17 mouse cellular contexts compared by ENCODE assay signal in genomic region chr9:3350056-3350455, GRCm38 (mm10). TPM values are rescaled to one million over a fixed set of nuclear protein-coding genes. Genes with fewer than 3 reads are reported as not detected.
DNase-seq lines count a peak whose midpoint lies in the region; ATAC-seq and TF ChIP-seq lines count a peak whose summit lies in the region.
"Had no signal": no experiment of that assay in that cellular context is flagged by ENCODE, and none has a peak within 500 bp of the region (broad histone marks: within the 10 kb centered on the region; RNA-seq: fewer than 3 reads in every experiment).

No protein-coding gene starts in this region.

- no peak overlapping the region for H3K4me2 ChIP-seq in liver, embryonic 14.5 days (ENCODE audit: low read depth)
- no peak overlapping the region for H3K4me2 ChIP-seq in liver, embryonic 11.5 days
- H3K4me2 ChIP-seq in CH12.LX (ENCODE audit: insufficient read depth, low read depth, poor library complexity, severe bottlenecking): no peak overlapping the region
- H3K4me2 ChIP-seq: heart, embryonic 12.5 days; neural tube, embryonic 13.5 days had no signal

- no peak overlapping the region for H3K4me3 ChIP-seq in liver, embryonic 14.5 days (ENCODE audit: insufficient read depth in 1 of 2, low read depth in 2 of 2, low read length in 2 of 2)
- H3K4me3 ChIP-seq in liver, embryonic 11.5 days (ENCODE audit: low read depth, low read length): no peak overlapping the region
- no peak overlapping the region for H3K4me3 ChIP-seq in CH12.LX (replicated peaks in 1 of 3; ENCODE audit: low read depth in 2 of 3, low read length in 2 of 3, poor library complexity in 1 of 3)
- H3K4me3 ChIP-seq: heart, embryonic 12.5 days; neural tube, embryonic 13.5 days had no signal

- peaks cover 44% of the 10 kb centered on the region for H3K36me3 ChIP-seq in liver, embryonic 14.5 days (replicated peaks; ENCODE audit: control insufficient read depth, insufficient read depth, low read depth)
- peaks cover 24% of the 10 kb centered on the region for H3K36me3 ChIP-seq in liver, embryonic 11.5 days (ENCODE audit: control insufficient read depth, insufficient read depth, low read length)
- H3K36me3 ChIP-seq in CH12.LX (replicated peaks in 1 of 2; ENCODE audit: control insufficient read depth in 1 of 2, insufficient read depth in 1 of 2, low read length in 1 of 2): peaks cover 36 to 60% of the 10 kb centered on the region in 2 experiments

- ATAC-seq in liver, embryonic 14.5 days (ENCODE audit: insufficient read depth): no peak
- no peak for ATAC-seq in liver, embryonic 11.5 days (replicated peaks; ENCODE audit: low FRiP score)
- 0 out of 2 replicates have a peak, but pooled peaks have one; percentile 52 for ATAC-seq in common myeloid progenitor, adult 5-6 weeks (replicated peaks; ENCODE audit: low read depth, poor library complexity, severe bottlenecking)
- no peak for ATAC-seq in frontal cortex, adult (ENCODE audit: low TSS enrichment)
- ATAC-seq: activated CD4-positive, CD25-positive, alpha-beta regulatory T cell, adult 4 months; intestine, embryonic 16.5 days had no signal

- dilution Hi-C loops in CH12.LX (cut with MboI; ENCODE audit: extremely low pct_ligation_motif_present, extremely low pct_unique_long_range_greater_than_20kb, low sequenced_read_pairs): no loop called here

- H3K9me3 ChIP-seq in liver, embryonic 14.5 days (ENCODE audit: control insufficient read depth, low read length): no peaks in the 10 kb centered on the region
- H3K9me3 ChIP-seq in liver, embryonic 11.5 days (ENCODE audit: control insufficient read depth, low read length): no peaks in the 10 kb centered on the region
- H3K9me3 ChIP-seq in CH12.LX (replicated peaks; ENCODE audit: low read length): no peaks in the 10 kb centered on the region
- H3K9me3 ChIP-seq: heart, embryonic 12.5 days; neural tube, embryonic 13.5 days had no signal

- no peak overlapping the region for H3K9ac ChIP-seq in liver, embryonic 14.5 days (replicated peaks)
- H3K9ac ChIP-seq in liver, embryonic 11.5 days (ENCODE audit: low read depth, low read length): no peak overlapping the region
- no peak overlapping the region for H3K9ac ChIP-seq in CH12.LX (ENCODE audit: insufficient read depth, low read depth)
- H3K9ac ChIP-seq: heart, embryonic 12.5 days; neural tube, embryonic 13.5 days had no signal

- peak; percentile 48 for TF ChIP-seq CTCF in liver, embryonic 14.5 days (IDR thresholded peaks at IDR 0.05; ENCODE audit: low read depth)
- peak; percentile 40 to 52; a peak in 3 of 4 replicates for TF ChIP-seq CTCF in CH12.LX (conservative IDR thresholded peaks at IDR 0.05 in 1 of 2, IDR thresholded peaks at IDR 0.05 in 1 of 2; ENCODE audit: low read depth in 2 of 2, low read length in 2 of 2)

- H3K4me1 ChIP-seq in liver, embryonic 14.5 days (replicated peaks; ENCODE audit: control insufficient read depth in 2 of 2, insufficient read depth in 2 of 2, low read length in 1 of 2): peaks cover 14 to 20% of the 10 kb centered on the region in 2 experiments
- no peaks in the 10 kb centered on the region for H3K4me1 ChIP-seq in liver, embryonic 11.5 days (replicated peaks; ENCODE audit: control insufficient read depth, insufficient read depth, low read length)
- no peaks in the 10 kb centered on the region for H3K4me1 ChIP-seq in CH12.LX (ENCODE audit: control insufficient read depth in 1 of 2, insufficient read depth in 2 of 2)
- H3K4me1 ChIP-seq: heart, embryonic 12.5 days; neural tube, embryonic 13.5 days had no signal

- no peak overlapping the region for H3K27ac ChIP-seq in liver, embryonic 14.5 days
- H3K27ac ChIP-seq in liver, embryonic 11.5 days (ENCODE audit: low read depth, low read length): no peak overlapping the region
- no peak overlapping the region for H3K27ac ChIP-seq in CH12.LX (ENCODE audit: insufficient read depth, low read depth)
- H3K27ac ChIP-seq: neural tube, embryonic 13.5 days had no signal

- no peak for TF ChIP-seq POLR2A in CH12.LX (IDR thresholded peaks at IDR 0.05; ENCODE audit: low read depth, low read length)

- 64% methylated on average over 1 of the region's 1 CpGs for WGBS in liver, embryonic 14.5 days (ENCODE audit: insufficient replicate concordance)
- 84% methylated on average over 1 of the region's 1 CpGs for WGBS in liver, embryonic 11.5 days

- peak; percentile 21 for TF ChIP-seq RAD21 in CH12.LX (IDR thresholded peaks at IDR 0.05; ENCODE audit: low read depth, low read length)

- H3K79me2 ChIP-seq in CH12.LX (replicated peaks; ENCODE audit: control insufficient read depth, extremely low read depth, insufficient read depth, poor library complexity, severe bottlenecking): no peaks in the 10 kb centered on the region

- DNase-seq in liver, embryonic 14.5 days (ENCODE audit: low read depth in 3 of 3, low spot score in 3 of 3): no peak
- no peak for DNase-seq in liver, embryonic 11.5 days (ENCODE audit: low spot score)
- DNase-seq in A20 (ENCODE audit: low read depth, low spot score) (peak; percentile 29), CH12.LX (ENCODE audit: extremely low read depth) (no peak)
- DNase-seq in urinary bladder, adult 18-20 months (ENCODE audit: low spot score in 2 of 2): no peak
- no peak for DNase-seq in adrenal gland, adult 8-10 months
- DNase-seq: adrenal gland, postnatal 36 days; cerebellum, postnatal 25 days; gastrocnemius, postnatal 36 days; kidney, postnatal 14 days; thymus, postnatal 36 days had no signal

- no peaks in the 10 kb centered on the region for H3K27me3 ChIP-seq in liver, embryonic 14.5 days (ENCODE audit: control insufficient read depth, insufficient read depth, low read length)
- H3K27me3 ChIP-seq in liver, embryonic 11.5 days (replicated peaks; ENCODE audit: control insufficient read depth, insufficient read depth, low read length): no peaks in the 10 kb centered on the region
- H3K27me3 ChIP-seq in CH12.LX (replicated peaks): no peaks in the 10 kb centered on the region
- H3K27me3 ChIP-seq: heart, embryonic 12.5 days; neural tube, embryonic 13.5 days had no signal

- TF ChIP-seq EP300 in liver, embryonic 14.5 days (IDR thresholded peaks at IDR 0.05; ENCODE audit: low read depth): no peak
- no peak for TF ChIP-seq EP300 in CH12.LX (IDR thresholded peaks at IDR 0.05; ENCODE audit: low read length)

- in situ Hi-C loops in CH12.LX (cut with MboI; ENCODE audit: low pct_ligation_motif_present, low pct_unique_long_range_greater_than_20kb, low sequenced_read_pairs): no loop called here

TF ChIP-seq in CH12.LX, 34 proteins besides CTCF, POLR2A, EP300 and RAD21:
- TF ChIP-seq JUN (IDR thresholded peaks at IDR 0.05; ENCODE audit: insufficient read depth, low read depth, low read length): no peak
- 0 out of 2 replicates have a peak, but pooled peaks have one; percentile 14 for TF ChIP-seq ELF1 (IDR thresholded peaks at IDR 0.05; ENCODE audit: low read depth, low read length)
- TF ChIP-seq MAZ (IDR thresholded peaks at IDR 0.05; ENCODE audit: low read depth, low read length): no peak
- TF ChIP-seq CHD2 (IDR thresholded peaks at IDR 0.05; ENCODE audit: low read length): no peak
- TF ChIP-seq POLR2AphosphoS2 (IDR thresholded peaks at IDR 0.05; ENCODE audit: low read depth, low read length): no peak

RNA-seq across cellular contexts. Expression of gene Alkbh8, which starts 15.1 kb away (rescaled TPM):
- polyA plus RNA-seq in liver, embryonic 14.5 days (2012; rRNA removed): 2.8 and 4.8 TPM in 2 replicates
- polyA plus RNA-seq in liver, embryonic 14.5 days (2014; fragmentation: Nextera tagmentation; extraction: Ambion mirVana): 12.7 and 15.5 TPM in 2 replicates
- polyA plus RNA-seq in liver, embryonic 11.5 days (2014; fragmentation: Nextera tagmentation; extraction: Ambion mirVana): 35.6 and 39.6 TPM in 2 replicates
- total RNA-seq in CH12.LX (2012; rRNA removed) (9.8 and 10.1 TPM in 2 replicates), CH12.LX (2014; rRNA removed) (12.0 and 13.4 TPM in 2 replicates)
- 13.9 TPM in 2 replicates for polyA plus RNA-seq in CH12.LX (2012; ENCODE audit: insufficient read length, low read depth)
- total RNA-seq in common myeloid progenitor, adult 5-6 weeks (2017): 30.9 and 35.2 TPM in 2 replicates
- total RNA-seq in adrenal gland, adult 8-10 months (2022): 10 to 100 TPM; 23.2 to 27.7 (median 24.4) TPM

RNA-seq across cellular contexts. Expression of gene Cwf19l2, which starts 53.3 kb away (rescaled TPM):
- 0.83 and 1.5 TPM in 2 replicates for polyA plus RNA-seq in liver, embryonic 14.5 days (2012; rRNA removed)
- polyA plus RNA-seq in liver, embryonic 14.5 days (2014; fragmentation: Nextera tagmentation; extraction: Ambion mirVana): 3.5 TPM in 2 replicates
- 10.8 and 14.6 TPM in 2 replicates for polyA plus RNA-seq in liver, embryonic 11.5 days (2014; fragmentation: Nextera tagmentation; extraction: Ambion mirVana)
- total RNA-seq in CH12.LX (2012; rRNA removed): 13.0 and 13.8 TPM in 2 replicates
- 16.9 and 20.4 TPM in 2 replicates for total RNA-seq in CH12.LX (2014; rRNA removed)
- polyA plus RNA-seq in CH12.LX (2012; ENCODE audit: insufficient read length, low read depth): 19.2 and 20.2 TPM in 2 replicates
- 48.6 and 49.7 TPM in 2 replicates for total RNA-seq in common myeloid progenitor, adult 5-6 weeks (2017)
- 10 to 100 TPM; 27.7 to 51.5 (median 37.5) TPM for total RNA-seq in adrenal gland, adult 8-10 months (2022)
